Mouse (Mus musculus) cortical plate, adult 2 months (tissue): ENCODE data around the gene Tmem40. TPM values are rescaled to one million over a fixed set of nuclear protein-coding genes. Genes with fewer than 3 reads are reported as not detected.

Experiments
- H3K27ac ChIP-seq: fragments of 200-500 bp; 2 replicates; pipeline ENCODE4 v1.5.1; 2012; ENCODE audit warnings: low read length, control low read depth, inconsistent platforms; ENCODE audit not compliant: insufficient read depth
- H3K4me1 ChIP-seq: fragments of 200-500 bp; 2 replicates; pipeline ENCODE4 v1.6.1; 2011; ENCODE audit warnings: low read length; ENCODE audit not compliant: control insufficient read depth, insufficient read depth
- H3K4me3 ChIP-seq: fragments of 200-500 bp; 2 replicates; pipeline ENCODE4 v1.5.1; 2011; ENCODE audit warnings: mild to moderate bottlenecking, low read length, control low read depth; ENCODE audit not compliant: insufficient read depth
- CTCF ChIP-seq: fragments of 200-500 bp; IDR thresholded peaks from 2 replicates; pipeline ENCODE4 v1.5.1; 2011; ENCODE audit warnings: mild to moderate bottlenecking, control low read depth, low read length; ENCODE audit not compliant: insufficient read depth; ENCODE audit errors: extremely low read depth
- POLR2A ChIP-seq: fragments of 200-500 bp; IDR thresholded peaks from 2 replicates; pipeline ENCODE4 v1.6.1; 2011; ENCODE audit warnings: mild to moderate bottlenecking, low read length, control low read depth; ENCODE audit not compliant: insufficient read depth; ENCODE audit errors: extremely low read depth
- polyA plus RNA-seq: library from polyadenylated mRNA; depleted of rRNA; stranded (reverse); fragments of >200 nt; gene quantifications from 2 replicates; pipeline ENCODE4 v1.2.3, GENCODE M21; 2012

Gene Tmem40
- polyA plus RNA-seq, 1 experiment, result 5.5 TPM

- Histone ChIP-seq H3K4me3 (no peak overlapping the region), H3K27ac (no peak overlapping the region), H3K4me1 (peaks cover 4% of the 10 kb centered on the region)
- no peak for TF ChIP-seq CTCF
- TF ChIP-seq POLR2A, result no peak
Measured at GRCm38 (mm10) chr6:115770852-115771251, 8.6 kb upstream of the Tmem40 start.

DNA sequence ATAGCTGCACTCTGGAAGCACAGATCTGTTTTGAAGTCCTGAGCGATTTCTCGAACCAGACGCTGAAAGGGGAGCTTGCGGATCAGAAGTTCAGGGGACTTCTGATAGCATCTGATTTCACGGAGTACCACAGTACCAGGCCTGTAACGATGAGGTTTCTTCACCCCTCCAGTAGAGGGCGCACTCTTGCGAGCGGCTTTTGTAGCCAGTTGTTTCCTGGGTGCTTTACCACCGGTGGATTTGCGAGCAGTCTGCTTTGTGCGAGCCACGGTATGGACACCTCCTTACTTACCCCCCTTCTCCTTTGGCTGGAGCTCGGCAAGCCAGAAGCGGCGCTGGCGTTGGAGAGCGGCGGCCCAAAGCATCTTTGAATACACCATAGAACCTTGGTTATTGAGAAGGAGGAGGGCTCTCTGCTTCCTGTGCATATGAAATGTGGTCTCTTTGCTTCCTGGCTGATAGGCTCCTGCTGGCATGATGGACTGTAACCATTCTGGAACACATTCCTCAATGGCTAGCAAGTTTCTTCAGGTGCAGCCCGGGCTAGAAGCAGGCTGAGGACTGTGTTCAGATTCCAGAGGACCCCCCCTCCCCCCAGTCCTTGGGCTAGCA, 8.0 kb upstream of the Tmem40 start:
- no peak overlapping the region for H3K4me3 ChIP-seq
- peaks cover 2% of the 10 kb centered on the region; the same call in 1 of the 2 replicates for H3K4me1 ChIP-seq
- TF ChIP-seq CTCF, result no peak
- no peak for TF ChIP-seq POLR2A
- H3K27ac ChIP-seq, result no peak overlapping the region

GRCm38 (mm10) chr6:115768207-115768606, 6.0 kb upstream of the Tmem40 start:
- no peak overlapping the region for H3K4me3 ChIP-seq

DNA sequence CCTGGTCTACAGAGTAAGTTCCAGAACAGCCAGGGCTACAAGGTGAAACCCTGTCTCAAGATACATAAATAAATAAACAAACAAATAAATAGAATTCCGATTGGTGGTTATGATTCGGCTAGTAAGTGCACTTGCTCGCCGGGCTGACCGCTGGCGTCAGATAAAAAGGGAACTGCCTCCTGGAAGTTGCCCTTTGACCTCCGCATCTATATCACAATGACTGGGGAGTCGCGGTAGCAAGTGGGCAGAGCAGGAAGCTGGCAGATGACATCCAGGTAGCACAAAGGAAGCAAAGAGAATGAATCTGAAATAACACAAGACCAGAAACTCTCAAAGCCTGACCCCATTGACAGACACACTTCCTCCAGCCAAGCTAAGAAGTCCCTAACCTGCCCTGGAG, 5.1 kb upstream of the Tmem40 start:
- TF ChIP-seq POLR2A (no peak), CTCF (no peak)
- Histone ChIP-seq H3K4me3 (no peak overlapping the region), H3K27ac (no peak overlapping the region)

More at GRCm38 (mm10) chr6:115768207-115768606, 6.0 kb upstream of the Tmem40 start:
- TF ChIP-seq POLR2A (no peak), CTCF (no peak)
- no peak overlapping the region for H3K27ac ChIP-seq
- H3K4me1 ChIP-seq, result no peaks in the 10 kb centered on the region

DNA sequence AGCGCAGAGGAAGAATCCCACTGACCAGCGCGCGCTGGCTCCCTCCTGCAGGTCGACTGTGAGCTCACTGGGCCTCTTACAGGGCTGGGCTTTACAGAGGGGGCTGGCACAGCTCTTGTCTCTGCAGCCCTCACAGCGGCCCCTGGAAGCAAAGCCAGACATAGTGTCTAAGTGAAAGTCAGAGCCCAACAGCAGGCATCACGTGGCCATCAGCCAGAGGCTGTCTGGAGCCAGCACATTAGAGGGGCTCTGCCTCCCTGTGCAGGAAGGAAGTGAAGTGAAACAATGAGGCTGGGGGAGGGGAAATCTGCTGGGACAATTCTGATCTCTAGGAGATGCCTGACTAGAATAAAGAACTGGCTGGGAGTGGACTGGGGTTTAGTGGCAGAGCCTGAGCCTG, 2.0 kb upstream of the Tmem40 start:
- TF ChIP-seq CTCF, result no peak
- no peak for TF ChIP-seq POLR2A
- H3K4me3 ChIP-seq, result no peak overlapping the region
- H3K4me1 ChIP-seq, result peaks cover 6% of the 10 kb centered on the region
- H3K27ac ChIP-seq, result no peak overlapping the region

More for the DNA sequence above, 5.1 kb upstream of the Tmem40 start:
- H3K4me1 ChIP-seq, result peaks cover 4% of the 10 kb centered on the region

DNA sequence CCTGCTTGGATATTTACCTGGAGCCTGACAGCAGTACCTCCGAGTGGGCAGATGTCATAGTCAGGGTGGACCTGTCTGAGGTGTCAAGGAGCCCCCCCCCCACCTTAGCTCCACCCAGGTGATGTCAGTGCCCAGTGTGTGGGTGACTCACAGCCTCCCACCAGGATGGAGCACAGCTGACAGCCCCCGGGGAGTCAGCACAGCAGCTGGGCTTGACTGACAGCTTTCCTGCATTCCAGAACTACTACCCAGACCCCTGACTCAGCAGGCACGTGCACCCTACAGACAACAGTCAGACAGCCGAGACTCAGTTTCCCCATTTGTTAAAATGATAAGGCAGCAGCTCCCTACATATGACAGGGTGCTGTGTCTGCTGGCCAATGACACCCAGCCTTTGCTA, 1.2 kb downstream of the Tmem40 start:
- Histone ChIP-seq H3K4me1 (peaks cover 6% of the 10 kb centered on the region), H3K4me3 (no peak overlapping the region), H3K27ac (no peak overlapping the region)
- TF ChIP-seq CTCF (no peak), POLR2A (no peak)

GRCm38 (mm10) chr6:115760137-115760536, 2.1 kb downstream of the Tmem40 start:
- H3K4me3 ChIP-seq, result no peak overlapping the region
- H3K4me1 ChIP-seq, result peaks cover 6% of the 10 kb centered on the region
- H3K27ac ChIP-seq, result no peak overlapping the region
- no peak for TF ChIP-seq CTCF
- no peak for TF ChIP-seq POLR2A

- H3K4me3 ChIP-seq, result no peak overlapping the region
- H3K27ac ChIP-seq, result no peak overlapping the region
- TF ChIP-seq POLR2A, result no peak
- no peak for TF ChIP-seq CTCF
- H3K4me1 ChIP-seq, result peaks cover 6% of the 10 kb centered on the region
Measured at GRCm38 (mm10) chr6:115759461-115759860, 2.7 kb downstream of the Tmem40 start.

GRCm38 (mm10) chr6:115758981-115759435, 3.2 kb downstream of the Tmem40 start:
- no peak overlapping the region for H3K4me3 ChIP-seq
- peaks cover 6% of the 10 kb centered on the region for H3K4me1 ChIP-seq
- TF ChIP-seq POLR2A (no peak), CTCF (no peak)
- no peak overlapping the region for H3K27ac ChIP-seq

DNA sequence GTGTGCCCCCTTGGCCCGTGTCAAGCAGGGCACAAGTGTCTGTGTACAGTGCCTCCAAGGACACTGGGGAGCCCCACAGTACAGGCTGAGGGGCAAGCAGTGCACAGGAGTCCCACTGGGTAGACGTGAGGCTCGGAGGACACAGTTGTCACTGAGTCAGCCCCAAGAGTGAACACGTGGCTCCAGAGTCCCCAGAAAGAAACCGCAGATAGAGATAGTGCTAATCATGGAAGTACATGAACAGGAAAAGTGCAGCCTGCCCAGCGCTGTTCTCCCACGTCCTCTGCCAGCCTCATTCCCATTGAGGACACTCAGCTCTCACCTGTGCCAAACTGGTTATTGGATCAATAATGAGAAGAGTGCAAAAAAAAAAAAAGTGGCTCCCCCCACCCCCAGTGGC, 6.7 kb downstream of the Tmem40 start:
- no peak overlapping the region for H3K27ac ChIP-seq

More for the DNA sequence above, 6.7 kb downstream of the Tmem40 start:
- H3K4me3 ChIP-seq, result no peak overlapping the region
- H3K4me1 ChIP-seq, result no peaks in the 10 kb centered on the region
- no peak for TF ChIP-seq CTCF
- TF ChIP-seq POLR2A, result no peak
